Mouse (Mus musculus): ENCODE measurements at regions not wholly inside any gene's neighbourhood (a gene's known extent, or its start where the extent isn't known, plus 50 kb on each side); places are given as distances from the start of the nearest gene placed in this dataset.
"Not testable (repeated sequence)": the region's sequence is repeated elsewhere in the genome, so short reads cannot be mapped to it uniquely, and the experiment has no call there.

DNA sequence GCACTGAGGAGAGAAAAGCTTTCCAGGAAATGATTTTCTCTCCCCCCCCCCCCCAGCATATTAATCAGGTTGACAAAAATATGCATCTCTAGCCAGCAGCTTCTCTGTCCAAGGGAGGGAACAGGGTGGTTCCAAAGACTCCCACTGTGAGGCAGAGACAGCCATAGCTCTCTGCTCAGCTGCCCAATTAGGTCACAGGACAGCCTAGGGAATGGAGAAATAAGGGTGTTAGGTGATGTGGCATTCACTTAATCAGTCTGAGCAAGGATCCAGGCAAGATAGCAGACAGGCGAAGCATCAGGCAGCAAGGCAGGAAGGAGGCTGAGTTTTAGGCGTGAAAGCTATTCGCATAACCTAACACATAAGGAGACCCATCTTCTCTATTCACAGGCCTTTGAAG is 266.2 kb upstream of the Meis2 start:
- Histone ChIP-seq H3K4me2 (ENCODE audit: low read depth, low read length) (no peak overlapping the region), H3K4me1 (ENCODE audit: insufficient read depth) (no peaks in the 10 kb centered on the region), H3K36me3 (replicated peaks; ENCODE audit: insufficient read depth, low read length) (no peaks in the 10 kb centered on the region), H3K4me3 (ENCODE audit: low read depth, low read length) (no peak overlapping the region), H3K9ac (replicated peaks) (no peak overlapping the region), H3K27me3 (ENCODE audit: insufficient read depth, low read length) (no peaks in the 10 kb centered on the region), H3K9me3 (ENCODE audit: low read length) (no peaks in the 10 kb centered on the region), H3K27ac (ENCODE audit: low read depth) (no peak overlapping the region)
- DNase-seq (no peak), ATAC-seq (no peak)
- 85% methylated on average over 3 of the region's 3 CpGs for WGBS (ENCODE audit: insufficient replicate concordance)
- TF ChIP-seq EP300 (IDR thresholded peaks at IDR 0.05; ENCODE audit: low read depth): no peak
- no peak for TF ChIP-seq CTCF (IDR thresholded peaks at IDR 0.05; ENCODE audit: low read depth)

- H3K4me2 ChIP-seq (ENCODE audit: low read depth, low read length): no peak overlapping the region
- H3K4me1 ChIP-seq (ENCODE audit: insufficient read depth): no peaks in the 10 kb centered on the region
- no peak overlapping the region for H3K4me3 ChIP-seq (ENCODE audit: low read depth, low read length)
- WGBS (ENCODE audit: insufficient replicate concordance): 79% methylated on average over 14 of the region's 14 CpGs
- ATAC-seq (no peak), DNase-seq (no peak)
- no peak overlapping the region for H3K27ac ChIP-seq (ENCODE audit: low read depth)
- no peaks in the 10 kb centered on the region for H3K9me3 ChIP-seq (ENCODE audit: low read length)
- TF ChIP-seq CTCF (IDR thresholded peaks at IDR 0.05; ENCODE audit: low read depth) (no peak), EP300 (IDR thresholded peaks at IDR 0.05; ENCODE audit: low read depth) (no peak)
- no peak overlapping the region for H3K9ac ChIP-seq (replicated peaks)
- H3K27me3 ChIP-seq (ENCODE audit: insufficient read depth, low read length): no peaks in the 10 kb centered on the region
- H3K36me3 ChIP-seq (replicated peaks; ENCODE audit: insufficient read depth, low read length): no peaks in the 10 kb centered on the region
Measured at GRCm38 (mm10) chr2:116322039-116322770, 256.6 kb upstream of the Meis2 start.

- no peaks in the 10 kb centered on the region for H3K36me3 ChIP-seq (replicated peaks; ENCODE audit: insufficient read depth, low read length)
- H3K9me3 ChIP-seq (ENCODE audit: low read length): no peaks in the 10 kb centered on the region
- H3K27ac ChIP-seq (ENCODE audit: low read depth): no peak overlapping the region
- DNase-seq (no peak), ATAC-seq (no peak)
- 77% methylated on average over 1 of the region's 1 CpGs for WGBS (ENCODE audit: insufficient replicate concordance)
- no peaks in the 10 kb centered on the region for H3K27me3 ChIP-seq (ENCODE audit: insufficient read depth, low read length)
- TF ChIP-seq CTCF (IDR thresholded peaks at IDR 0.05; ENCODE audit: low read depth) (no peak), EP300 (IDR thresholded peaks at IDR 0.05; ENCODE audit: low read depth) (no peak)
- H3K4me2 ChIP-seq (ENCODE audit: low read depth, low read length): no peak overlapping the region
- no peak overlapping the region for H3K9ac ChIP-seq (replicated peaks)
- H3K4me1 ChIP-seq (ENCODE audit: insufficient read depth): no peaks in the 10 kb centered on the region
- no peak overlapping the region for H3K4me3 ChIP-seq (ENCODE audit: low read depth, low read length)
Measured at GRCm38 (mm10) chr2:116299551-116299950, 233.9 kb upstream of the Meis2 start.

- no peak for TF ChIP-seq EP300 (IDR thresholded peaks at IDR 0.05; ENCODE audit: low read depth)
- TF ChIP-seq CTCF (IDR thresholded peaks at IDR 0.05; ENCODE audit: low read depth): no peak
- no peaks in the 10 kb centered on the region for H3K9me3 ChIP-seq (ENCODE audit: low read length)
- ATAC-seq (no peak), DNase-seq (no peak)
- no peaks in the 10 kb centered on the region for H3K36me3 ChIP-seq (replicated peaks; ENCODE audit: insufficient read depth, low read length)
- no peak overlapping the region for H3K4me3 ChIP-seq (ENCODE audit: low read depth, low read length)
- H3K4me2 ChIP-seq (ENCODE audit: low read depth, low read length): no peak overlapping the region
- H3K9ac ChIP-seq (replicated peaks): no peak overlapping the region
- 75% methylated on average over 7 of the region's 7 CpGs for WGBS (ENCODE audit: insufficient replicate concordance)
- H3K4me1 ChIP-seq (ENCODE audit: insufficient read depth): no peaks in the 10 kb centered on the region
- no peaks in the 10 kb centered on the region for H3K27me3 ChIP-seq (ENCODE audit: insufficient read depth, low read length)
- H3K27ac ChIP-seq (ENCODE audit: low read depth): no peak overlapping the region
Measured at GRCm38 (mm10) chr2:116289886-116290285, 224.2 kb upstream of the Meis2 start.

DNA sequence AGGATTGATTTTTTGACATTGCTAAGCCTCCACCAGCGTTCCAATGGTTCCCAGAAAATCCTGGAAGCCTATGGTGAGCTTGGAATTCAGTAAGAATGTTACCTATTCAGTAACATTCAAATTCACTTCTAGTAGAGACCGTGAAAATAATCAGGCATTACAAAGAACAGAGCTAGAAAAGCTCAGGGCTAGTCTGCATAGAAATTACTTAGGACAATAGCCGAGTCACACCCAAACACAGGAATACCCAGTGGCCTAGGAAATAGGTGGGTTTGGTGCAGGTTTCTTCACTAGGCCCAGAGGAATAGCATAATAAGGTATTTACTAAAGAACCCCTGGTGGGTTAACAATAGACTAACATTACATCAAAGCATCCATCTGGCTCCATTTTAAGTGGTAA is 177.6 kb upstream of the Meis2 start:
- ATAC-seq; H3K9me3 ChIP-seq (ENCODE audit: low read length); H3K4me3 ChIP-seq (ENCODE audit: low read depth, low read length); H3K27me3 ChIP-seq (ENCODE audit: insufficient read depth, low read length); H3K4me2 ChIP-seq (ENCODE audit: low read depth, low read length); DNase-seq; H3K4me1 ChIP-seq (ENCODE audit: insufficient read depth); H3K27ac ChIP-seq (ENCODE audit: low read depth); H3K9ac ChIP-seq (replicated peaks); H3K36me3 ChIP-seq (replicated peaks; ENCODE audit: insufficient read depth, low read length): not testable (repeated sequence)
- WGBS (ENCODE audit: insufficient replicate concordance): 62% methylated on average over 3 of the region's 3 CpGs

DNA sequence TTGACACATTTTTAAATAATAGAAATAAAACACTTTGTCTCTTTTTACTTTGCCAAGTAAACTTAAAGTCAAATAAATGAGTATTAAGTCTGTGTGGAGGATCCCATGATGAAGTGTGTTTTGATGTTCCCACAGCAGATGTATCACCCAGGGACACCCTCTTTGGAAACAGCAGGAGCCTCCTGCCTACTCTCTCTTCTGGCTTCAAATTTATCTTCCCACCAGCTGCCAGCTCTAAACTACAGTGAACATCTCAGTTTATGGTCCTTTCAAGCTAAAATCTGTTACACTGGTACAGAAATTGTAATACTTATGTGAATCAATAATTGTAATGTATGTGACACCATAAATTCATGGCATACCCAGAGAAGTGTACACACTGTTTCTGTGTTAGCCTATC is 171.1 kb upstream of the Meis2 start:
- Histone ChIP-seq H3K4me1 (ENCODE audit: insufficient read depth) (no peaks in the 10 kb centered on the region), H3K9ac (replicated peaks) (no peak overlapping the region), H3K4me2 (ENCODE audit: low read depth, low read length) (no peak overlapping the region), H3K9me3 (ENCODE audit: low read length) (no peaks in the 10 kb centered on the region), H3K36me3 (replicated peaks; ENCODE audit: insufficient read depth, low read length) (no peaks in the 10 kb centered on the region), H3K4me3 (ENCODE audit: low read depth, low read length) (no peak overlapping the region), H3K27ac (ENCODE audit: low read depth) (no peak overlapping the region), H3K27me3 (ENCODE audit: insufficient read depth, low read length) (no peaks in the 10 kb centered on the region)
- DNase-seq (no peak), ATAC-seq (no peak)
- no peak for TF ChIP-seq CTCF (IDR thresholded peaks at IDR 0.05; ENCODE audit: low read depth)
- no peak for TF ChIP-seq EP300 (IDR thresholded peaks at IDR 0.05; ENCODE audit: low read depth)

GRCm38 (mm10) chr2:116232793-116233192 is 167.2 kb upstream of the Meis2 start:
- Histone ChIP-seq H3K9ac (replicated peaks) (no peak overlapping the region), H3K4me1 (ENCODE audit: insufficient read depth) (no peaks in the 10 kb centered on the region), H3K27me3 (ENCODE audit: insufficient read depth, low read length) (no peaks in the 10 kb centered on the region), H3K4me3 (ENCODE audit: low read depth, low read length) (no peak overlapping the region), H3K36me3 (replicated peaks; ENCODE audit: insufficient read depth, low read length) (no peaks in the 10 kb centered on the region), H3K9me3 (ENCODE audit: low read length) (no peaks in the 10 kb centered on the region), H3K27ac (ENCODE audit: low read depth) (no peak overlapping the region), H3K4me2 (ENCODE audit: low read depth, low read length) (no peak overlapping the region)
- WGBS (ENCODE audit: insufficient replicate concordance): 68% methylated on average over 1 of the region's 1 CpGs
- DNase-seq (no peak), ATAC-seq (no peak)
- TF ChIP-seq EP300 (IDR thresholded peaks at IDR 0.05; ENCODE audit: low read depth) (no peak), CTCF (IDR thresholded peaks at IDR 0.05; ENCODE audit: low read depth) (no peak)

Data from liver, postnatal 0 days (tissue).